Mouse (Mus musculus) megakaryocyte, embryonic 14.5 days (primary cell): ENCODE measurements around the gene BC051142.

Experiments
- FLI1 ChIP-seq: IDR thresholded peaks from 2 replicates; pipeline ENCODE4 v1.6.1; 2012; ENCODE audit warnings: low read length, inconsistent platforms, mixed read lengths
- GATA1 ChIP-seq: IDR thresholded peaks from 3 replicates; pipeline ENCODE4 v1.6.1; 2012; ENCODE audit warnings: mixed read lengths, low read length, inconsistent platforms, borderline replicate concordance

DNA sequence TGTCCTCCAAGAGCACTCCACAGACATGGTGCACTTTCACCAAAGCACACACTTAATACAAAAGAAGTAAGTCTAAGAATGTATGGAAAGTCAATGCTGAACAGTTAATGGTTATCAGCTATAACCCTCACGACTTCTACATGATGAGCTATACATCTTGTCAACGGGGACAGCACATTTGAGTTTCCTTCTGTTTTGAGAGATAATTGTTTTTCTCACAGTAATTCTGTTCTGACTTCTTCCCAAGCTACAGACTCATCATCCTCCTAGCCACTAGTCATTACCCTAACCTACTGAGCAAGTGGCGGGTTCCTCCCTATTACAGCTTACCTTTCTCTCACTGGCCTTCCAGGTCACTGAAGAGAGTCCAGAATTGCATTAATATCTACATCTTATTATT is 60.6 kb downstream of the BC051142 start:
- TF ChIP-seq GATA1 = no peak
- no peak for TF ChIP-seq FLI1
